Mouse (Mus musculus) neural tube, embryonic 14.5 days (tissue): ENCODE results near the gene Zbtb18. TPM values are rescaled to one million over a fixed set of nuclear protein-coding genes. Genes with fewer than 3 reads are reported as not detected.

ENCODE experiments used
- ATAC-seq: fragments of 200-750 bp; cut with Nextera tagmentation; 2 replicates; pipeline ENCODE4 v1.8.0; 2017; ENCODE audit warnings: low read depth, mild to moderate bottlenecking, moderate TSS enrichment, moderate library complexity
- H3K27ac ChIP-seq: fragments of 300-500 bp; sonication (generic); 2 replicates; pipeline ENCODE4 v1.5.1; 2014; ENCODE audit warnings: low read depth, mild to moderate bottlenecking, control low read depth, low read length, moderate library complexity, mixed read lengths
- H3K27me3 ChIP-seq: fragments of 300-500 bp; sonication (generic); 2 replicates; pipeline ENCODE4 v1.6.1; 2014; ENCODE audit warnings: low read length; ENCODE audit not compliant: control insufficient read depth, insufficient read depth
- H3K36me3 ChIP-seq: fragments of 300-500 bp; sonication (generic); 2 replicates; pipeline ENCODE4 v1.6.1; 2014; ENCODE audit warnings: low read length, mixed read lengths; ENCODE audit not compliant: control insufficient read depth, insufficient read depth
- H3K4me1 ChIP-seq: fragments of 300-500 bp; sonication (generic); 2 replicates; pipeline ENCODE4 v1.6.1; 2014; ENCODE audit warnings: low read length; ENCODE audit not compliant: control insufficient read depth, insufficient read depth
- H3K4me2 ChIP-seq: fragments of 300-500 bp; sonication (generic); 2 replicates; pipeline ENCODE4 v1.6.1; 2014; ENCODE audit warnings: mild to moderate bottlenecking, low read depth, low read length, control low read depth
- H3K4me3 ChIP-seq: fragments of 300-500 bp; sonication (generic); 2 replicates; pipeline ENCODE4 v1.5.1; 2014; ENCODE audit warnings: low read depth, low read length, control low read depth, mixed read lengths
- H3K9ac ChIP-seq: fragments of 300-500 bp; sonication (generic); replicated peaks from 2 replicates; pipeline ENCODE4 v1.6.1; 2014; ENCODE audit warnings: low read depth, mild to moderate bottlenecking, control low read depth, low read length, mixed read lengths
- H3K9me3 ChIP-seq: fragments of 300-500 bp; sonication (generic); 2 replicates; pipeline ENCODE4 v1.6.1; 2016; ENCODE audit warnings: low read length; ENCODE audit not compliant: control insufficient read depth
- WGBS: fragments of 180-500 bp; shearing (Covaris S2); extraction: QIAGEN DNeasy Blood & Tissue Kit; methylation state at CpG from one replicate; pipeline ENCODE4 v1.1.7; 2014; 5-methylcytosine and 5-hydroxymethylcytosine counted together
- polyA plus RNA-seq: library from polyadenylated mRNA; unstranded; fragments of >200 nt; fragmentation: Nextera tagmentation; extraction: Ambion mirVana; gene quantifications from 2 replicates; pipeline ENCODE4 v1.2.1, GENCODE M21; 2014

The Zbtb18 gene
- polyA plus RNA-seq: 3.0 and 6.7 TPM in 2 replicates

DNA sequence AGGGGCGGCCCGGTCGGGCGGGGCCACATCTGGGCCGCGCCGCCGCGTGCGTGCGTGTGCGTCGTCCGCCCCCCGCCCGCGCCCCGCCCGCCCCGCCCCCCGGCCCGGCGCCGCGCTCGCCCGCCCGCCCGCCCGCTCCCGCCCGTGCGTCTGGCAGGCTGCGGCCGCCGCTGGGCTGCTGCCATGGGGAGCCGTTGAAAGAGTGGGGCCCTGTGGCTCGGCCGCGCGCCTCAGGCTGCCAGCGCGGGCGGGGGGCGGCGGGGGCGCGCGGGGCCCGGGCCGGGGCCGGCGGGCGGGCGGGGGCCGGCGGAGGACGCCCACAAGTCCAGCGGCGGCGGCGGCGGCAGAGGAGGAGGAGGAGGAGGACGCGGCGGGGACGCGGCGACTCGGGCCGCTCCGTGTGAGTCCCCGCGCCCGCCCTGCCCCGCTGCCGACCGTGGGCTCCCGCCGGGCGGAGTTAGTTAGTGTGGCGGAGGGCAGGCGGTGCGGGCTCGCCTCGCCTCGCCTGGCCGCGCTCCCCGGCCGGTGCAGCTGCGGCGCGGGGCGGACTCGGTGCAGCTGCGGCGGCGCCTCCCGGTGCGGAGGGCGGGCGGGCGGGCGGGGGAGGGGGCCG lies at the start of gene Zbtb18:
TSS of gene Zbtb18 (plus strand) at position 156 of the 613 bp plus-strand sequence.
- no peaks in the 10 kb centered on the region for H3K36me3 ChIP-seq
- ATAC-seq: peak; percentile 10
- H3K27ac ChIP-seq: peak within 1 kb of the TSS; percentile 95
- H3K4me2 ChIP-seq: peak within 1 kb of the TSS; percentile 92
- 0% methylated on average over 8 of the region's 106 CpGs for WGBS
- peak within 1 kb of the TSS; percentile 79 for H3K4me3 ChIP-seq
- H3K9ac ChIP-seq: peak within 1 kb of the TSS; percentile 81
- no peaks in the 10 kb centered on the region for H3K27me3 ChIP-seq
- H3K9me3 ChIP-seq: no peaks in the 10 kb centered on the region
- H3K4me1 ChIP-seq: peaks cover 38% of the 10 kb centered on the region

DNA sequence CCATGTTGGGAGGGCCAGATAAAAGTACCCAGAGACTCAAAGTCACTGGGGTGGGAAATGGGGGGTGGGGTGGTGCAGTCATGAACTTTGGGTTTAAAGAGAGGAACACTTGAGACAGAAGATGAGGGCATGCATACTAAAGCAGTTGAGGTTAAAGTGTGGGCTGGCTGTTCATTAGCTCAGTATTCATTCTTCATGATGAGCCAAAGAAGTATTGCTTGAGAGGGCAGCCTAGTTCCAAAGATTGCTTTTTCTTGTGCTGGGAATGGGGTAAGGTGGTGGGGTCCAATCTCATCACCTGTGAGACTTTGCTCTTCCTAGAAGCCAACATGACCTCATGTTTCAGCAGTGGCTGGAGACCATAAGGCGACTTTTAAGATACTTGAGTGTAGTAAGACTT lies 44.7 kb upstream of the Zbtb18 start:
- Histone ChIP-seq H3K9ac (no peak overlapping the region), H3K36me3 (no peaks in the 10 kb centered on the region), H3K27me3 (no peaks in the 10 kb centered on the region), H3K4me3 (no peak overlapping the region), H3K9me3 (no peaks in the 10 kb centered on the region), H3K27ac (no peak overlapping the region), H3K4me2 (no peak overlapping the region), H3K4me1 (no peaks in the 10 kb centered on the region)
- no peak for ATAC-seq
- WGBS: 91% methylated on average over 1 of the region's 1 CpGs

DNA sequence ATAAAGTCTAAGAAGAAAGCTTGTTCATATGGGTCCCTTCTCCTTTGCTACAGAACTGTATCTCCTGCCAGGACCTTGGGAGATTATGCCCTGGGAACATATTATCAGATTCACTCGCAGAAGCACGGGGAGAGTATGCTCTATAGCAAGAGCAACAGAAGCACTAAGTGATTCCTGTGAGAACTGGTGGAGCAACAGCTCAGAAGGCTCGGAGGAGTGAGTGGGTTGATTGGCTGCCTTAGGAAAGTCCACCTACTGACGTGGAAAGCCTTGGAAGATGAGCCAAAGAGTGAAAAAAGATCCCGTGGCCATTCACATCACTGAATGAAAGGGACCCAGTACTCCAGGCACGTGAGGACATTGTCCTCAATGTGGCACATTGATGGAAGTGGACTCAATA lies 37.0 kb upstream of the Zbtb18 start:
- Histone ChIP-seq H3K27me3 (no peaks in the 10 kb centered on the region), H3K9me3 (no peaks in the 10 kb centered on the region), H3K36me3 (no peaks in the 10 kb centered on the region), H3K27ac (no peak overlapping the region), H3K9ac (no peak overlapping the region), H3K4me2 (no peak overlapping the region), H3K4me3 (no peak overlapping the region), H3K4me1 (no peaks in the 10 kb centered on the region)
- whole genome bisulfite sequencing: 85% methylated on average over 6 of the region's 6 CpGs
- no peak for ATAC-seq

DNA sequence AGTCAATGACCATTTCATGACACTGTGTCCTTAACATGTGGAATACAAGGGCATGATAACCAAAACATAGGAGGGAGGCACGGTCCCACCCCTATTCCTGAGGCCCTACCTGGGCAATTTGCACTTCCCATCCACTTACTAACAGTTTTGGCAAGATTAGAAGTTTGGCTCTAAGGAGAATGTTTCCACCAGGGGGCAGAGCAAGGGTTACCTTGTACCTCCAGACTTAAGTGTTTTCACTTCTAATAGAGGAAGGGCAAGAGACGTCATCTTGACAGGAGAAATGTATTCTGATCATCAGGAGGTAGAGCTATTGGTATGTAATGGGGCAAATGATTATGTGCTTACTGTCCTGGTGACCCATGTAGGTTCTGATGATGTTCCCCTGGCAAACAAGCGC lies 33.5 kb upstream of the Zbtb18 start:
- no peak for ATAC-seq
- 89% methylated on average over 3 of the region's 3 CpGs for WGBS
- no peaks in the 10 kb centered on the region for H3K9me3 ChIP-seq
- 0 out of 2 replicates have a peak, but pooled peaks cover 3% of the 10 kb centered on the region for H3K4me1 ChIP-seq
- no peak overlapping the region for H3K4me2 ChIP-seq
- no peak overlapping the region for H3K9ac ChIP-seq
- no peaks in the 10 kb centered on the region for H3K27me3 ChIP-seq
- no peaks in the 10 kb centered on the region for H3K36me3 ChIP-seq
- no peak overlapping the region for H3K27ac ChIP-seq
- H3K4me3 ChIP-seq: no peak overlapping the region

DNA sequence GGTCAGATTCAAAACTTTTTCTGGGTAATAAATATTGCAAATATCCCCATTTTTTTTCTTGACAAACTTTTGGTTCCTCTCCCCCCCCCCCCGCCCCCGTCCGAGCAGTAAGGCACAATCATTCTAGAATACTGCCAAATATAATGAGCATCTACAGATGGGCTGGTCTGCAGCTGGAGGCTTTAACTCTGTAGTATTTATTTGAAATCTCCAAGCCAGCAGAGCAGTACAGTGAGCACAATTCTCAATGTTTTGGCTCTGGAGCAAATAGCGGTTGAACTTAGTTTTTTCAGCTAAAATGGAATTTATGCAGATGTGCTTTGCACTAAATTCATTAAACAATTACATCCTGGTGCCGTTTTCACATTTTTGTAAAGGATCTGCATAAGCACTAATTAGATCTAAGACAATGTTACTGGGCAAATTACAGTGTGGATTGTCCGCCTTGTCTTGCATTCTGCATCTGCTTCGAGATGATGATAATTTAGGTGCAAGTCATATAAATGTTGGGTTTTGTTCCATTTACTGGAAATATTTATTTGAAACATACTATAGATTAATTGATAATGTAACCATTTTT lies 31.3 kb upstream of the Zbtb18 start:
- 0 out of 2 replicates have a peak, but pooled peaks cover 3% of the 10 kb centered on the region for H3K4me1 ChIP-seq
- H3K4me2 ChIP-seq: peak overlapping the region; percentile 2; the same call in 1 of the 2 replicates
- no peaks in the 10 kb centered on the region for H3K27me3 ChIP-seq
- no peaks in the 10 kb centered on the region for H3K9me3 ChIP-seq
- no peak for ATAC-seq
- WGBS: 47% methylated on average over 7 of the region's 7 CpGs
- H3K4me3 ChIP-seq: no peak overlapping the region
- no peak overlapping the region for H3K9ac ChIP-seq
- H3K27ac ChIP-seq: 0 out of 2 replicates have a peak overlapping the region, but pooled peaks have one; percentile 18
- no peaks in the 10 kb centered on the region for H3K36me3 ChIP-seq

DNA sequence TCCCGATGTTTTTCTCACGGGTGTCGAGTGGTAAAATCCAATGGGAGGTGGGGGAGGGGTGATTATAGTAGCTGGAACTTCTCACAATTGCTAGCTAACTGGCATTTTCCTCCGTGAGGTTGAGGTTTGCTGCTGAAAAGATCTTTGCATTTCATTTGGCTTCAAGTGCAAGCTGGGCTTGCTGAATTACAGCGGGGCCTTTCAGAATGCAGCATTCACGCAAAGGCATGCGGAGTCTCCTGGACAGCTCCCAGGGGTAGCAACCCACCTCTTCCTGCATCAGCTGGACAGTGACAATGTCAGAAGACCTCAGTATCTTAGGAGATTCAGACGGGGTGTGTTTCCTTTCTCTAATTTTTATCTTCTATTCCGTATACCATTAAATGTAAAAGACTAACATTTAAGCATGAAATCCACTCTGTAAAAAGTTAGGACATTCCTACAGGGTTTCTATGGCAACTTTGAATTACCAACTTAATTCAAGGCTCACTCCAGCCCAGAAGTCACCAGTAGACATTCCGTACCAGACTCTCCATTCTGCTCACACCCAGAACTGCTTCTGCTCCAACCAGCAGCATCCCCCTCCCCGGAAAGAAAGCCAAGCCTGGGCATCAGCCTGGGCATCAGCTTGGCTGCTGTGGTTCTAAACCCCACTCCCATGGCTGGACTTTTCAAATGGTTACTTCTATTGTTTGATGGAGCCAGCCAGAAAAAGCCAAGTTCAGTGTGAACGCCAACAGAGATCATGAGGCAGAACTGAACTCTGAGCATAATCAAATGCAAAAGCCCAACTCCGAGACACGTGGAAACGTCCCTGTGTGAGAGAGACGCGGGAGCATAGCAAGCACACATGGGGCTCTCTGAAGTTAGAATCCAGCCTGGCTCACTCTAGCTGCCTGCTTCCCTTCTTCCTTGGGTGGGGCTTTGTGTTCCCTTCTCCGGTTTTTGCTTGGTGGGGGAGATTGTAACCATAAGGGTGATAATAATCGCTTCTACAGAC lies 30.5 kb upstream of the Zbtb18 start:
- Histone ChIP-seq H3K4me1 (0 out of 2 replicates have a peak, but pooled peaks cover 3% of the 10 kb centered on the region), H3K4me3 (no peak overlapping the region), H3K36me3 (no peaks in the 10 kb centered on the region), H3K27me3 (no peaks in the 10 kb centered on the region), H3K4me2 (peak overlapping the region; percentile 32; the same call in 1 of the 2 replicates), H3K9ac (no peak overlapping the region), H3K27ac (peak overlapping the region; percentile 18; the same call in 1 of the 2 replicates), H3K9me3 (no peaks in the 10 kb centered on the region)
- peak; percentile 87 for ATAC-seq
- WGBS: 15% methylated on average over 19 of the region's 19 CpGs

DNA sequence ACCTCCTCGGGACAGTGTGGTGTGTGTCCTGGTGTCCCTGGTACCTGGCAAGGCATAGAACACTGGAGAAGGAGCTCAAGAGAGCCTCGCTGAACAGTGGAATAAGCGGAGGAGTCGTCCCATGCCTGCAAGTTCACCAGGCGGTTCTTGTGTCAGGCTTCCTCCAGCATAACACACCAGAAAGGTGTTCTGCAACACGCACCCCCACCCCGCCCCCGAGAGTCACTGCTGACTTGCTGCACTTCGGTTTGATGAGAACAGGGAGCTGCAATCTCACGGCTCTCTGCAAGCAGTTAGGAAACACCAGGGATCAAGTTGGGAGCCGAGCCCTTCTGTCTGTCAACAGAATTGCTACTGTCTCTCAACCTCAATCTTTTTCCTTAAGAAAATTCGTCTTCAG lies 22.8 kb upstream of the Zbtb18 start:
- H3K4me3 ChIP-seq: no peak overlapping the region
- 81% methylated on average over 12 of the region's 12 CpGs for WGBS
- no peaks in the 10 kb centered on the region for H3K4me1 ChIP-seq
- H3K27ac ChIP-seq: no peak overlapping the region
- no peaks in the 10 kb centered on the region for H3K9me3 ChIP-seq
- H3K36me3 ChIP-seq: no peaks in the 10 kb centered on the region
- no peak for ATAC-seq
- no peaks in the 10 kb centered on the region for H3K27me3 ChIP-seq
- H3K4me2 ChIP-seq: no peak overlapping the region
- H3K9ac ChIP-seq: no peak overlapping the region

DNA sequence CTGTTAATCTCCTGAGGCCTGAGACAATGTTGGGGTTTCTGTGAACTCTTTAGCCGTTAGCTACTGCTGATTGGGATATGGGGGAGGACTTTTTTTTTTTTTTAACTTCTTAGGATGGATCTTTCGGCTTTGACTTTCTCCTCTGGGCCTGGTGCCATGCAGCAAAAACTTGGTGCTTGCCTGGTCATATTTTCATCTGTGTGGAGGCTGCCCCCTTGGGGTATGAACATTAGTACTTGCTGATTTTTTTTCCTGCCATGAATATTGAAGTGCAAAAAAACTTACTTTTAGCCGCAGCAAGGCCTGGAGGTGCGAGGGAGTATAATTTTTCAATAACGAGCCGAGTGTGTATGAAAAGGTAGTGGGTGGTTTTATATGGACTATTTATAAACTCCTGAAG lies 22.0 kb upstream of the Zbtb18 start:
- no peaks in the 10 kb centered on the region for H3K27me3 ChIP-seq
- H3K9ac ChIP-seq: no peak overlapping the region
- H3K36me3 ChIP-seq: no peaks in the 10 kb centered on the region
- no peak overlapping the region for H3K4me2 ChIP-seq
- no peak for ATAC-seq
- 80% methylated on average over 6 of the region's 6 CpGs for WGBS
- no peak overlapping the region for H3K4me3 ChIP-seq
- no peaks in the 10 kb centered on the region for H3K4me1 ChIP-seq
- no peak overlapping the region for H3K27ac ChIP-seq
- H3K9me3 ChIP-seq: no peaks in the 10 kb centered on the region
